Mouse (Mus musculus): ENCODE data around the gene Mettl23.

GRCm38 (mm10) chr11:116871538-116871937 is 28.5 kb downstream of the Mettl23 start:
- TF ChIP-seq CTCF (IDR thresholded peaks at IDR 0.05; ENCODE audit: extremely low read depth, insufficient read depth, insufficient read length, insufficient replicate concordance) = no peak
- no peak for TF ChIP-seq POLR2A (IDR thresholded peaks at IDR 0.05; ENCODE audit: low read depth, low read length)
